Mouse (Mus musculus): Measurements from ENCODE around the gene Ptar1. TPM values are rescaled to one million over a fixed set of nuclear protein-coding genes. Genes with fewer than 3 reads are reported as not detected.
A peak's percentile ranks its signal among the peaks of the same experiment; 100 is the strongest.
"Not testable (repeated sequence)": the region's sequence is repeated elsewhere in the genome, so short reads cannot be mapped to it uniquely, and the experiment has no call there.

The Ptar1 gene
- polyA plus RNA-seq, 1 experiment: 8.3 TPM

DNA sequence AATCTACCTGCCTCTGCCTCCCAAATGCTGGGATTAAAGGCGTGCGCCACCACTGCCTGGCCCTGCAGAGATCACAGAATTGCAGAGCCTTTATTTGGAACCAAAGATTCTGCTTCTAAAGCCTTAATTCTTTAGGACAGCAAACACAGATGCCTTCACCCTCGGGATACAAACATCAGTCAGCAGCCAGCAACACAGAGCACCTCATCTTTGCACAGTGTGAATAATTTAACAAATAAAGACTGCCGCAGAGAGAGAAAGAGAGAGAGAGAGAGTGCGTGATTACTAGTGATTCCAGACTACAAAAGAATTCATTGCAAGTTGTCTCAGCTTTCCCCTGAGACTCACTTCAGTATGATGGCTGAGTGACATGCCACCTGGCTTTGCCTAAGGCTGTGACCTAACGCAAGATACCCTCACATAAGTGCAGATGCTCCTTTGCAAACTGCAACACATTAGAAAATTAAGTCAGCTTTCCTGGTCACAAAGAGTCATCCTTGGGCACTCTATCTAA, 19.0 kb upstream of the Ptar1 start:
- TF ChIP-seq CTCF (IDR thresholded peaks at IDR 0.05; ENCODE audit: extremely low read depth, insufficient read depth, low read length): no peak
- TF ChIP-seq POLR2A (IDR thresholded peaks at IDR 0.05; ENCODE audit: extremely low read depth, insufficient read depth, low read length): no peak
- Histone ChIP-seq H3K4me3 (ENCODE audit: insufficient read depth, low read length) (no peak overlapping the region), H3K27ac (ENCODE audit: insufficient read depth, low read length) (no peak overlapping the region), H3K4me1 (ENCODE audit: control insufficient read depth, insufficient read depth, low read length) (no peaks in the 10 kb centered on the region)

DNA sequence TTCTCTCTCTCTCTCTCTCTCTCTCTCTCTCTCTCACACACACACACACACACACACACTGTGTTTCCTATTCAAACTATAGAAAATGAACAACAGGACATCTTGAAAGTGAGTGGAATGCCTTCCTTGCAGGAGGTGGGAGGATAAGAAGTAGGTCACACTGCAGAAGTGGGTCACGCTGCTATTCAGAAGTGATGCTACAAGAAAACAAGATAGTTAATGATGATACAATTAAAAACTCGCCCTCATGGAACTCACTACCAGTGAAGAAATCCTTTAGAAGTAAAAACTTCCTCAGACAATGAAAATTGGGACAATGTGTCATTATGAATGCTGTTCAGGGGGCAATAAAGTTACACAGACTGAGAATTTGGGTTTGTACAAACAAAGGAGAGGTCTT, 14.2 kb upstream of the Ptar1 start:
- H3K4me3 ChIP-seq (ENCODE audit: insufficient read depth, low read length): no peak overlapping the region
- no peak for TF ChIP-seq POLR2A (IDR thresholded peaks at IDR 0.05; ENCODE audit: extremely low read depth, insufficient read depth, low read length)
- TF ChIP-seq CTCF (IDR thresholded peaks at IDR 0.05; ENCODE audit: extremely low read depth, insufficient read depth, low read length): no peak
- H3K4me1 ChIP-seq (ENCODE audit: control insufficient read depth, insufficient read depth, low read length): no peaks in the 10 kb centered on the region
- no peak overlapping the region for H3K27ac ChIP-seq (ENCODE audit: insufficient read depth, low read length)

DNA sequence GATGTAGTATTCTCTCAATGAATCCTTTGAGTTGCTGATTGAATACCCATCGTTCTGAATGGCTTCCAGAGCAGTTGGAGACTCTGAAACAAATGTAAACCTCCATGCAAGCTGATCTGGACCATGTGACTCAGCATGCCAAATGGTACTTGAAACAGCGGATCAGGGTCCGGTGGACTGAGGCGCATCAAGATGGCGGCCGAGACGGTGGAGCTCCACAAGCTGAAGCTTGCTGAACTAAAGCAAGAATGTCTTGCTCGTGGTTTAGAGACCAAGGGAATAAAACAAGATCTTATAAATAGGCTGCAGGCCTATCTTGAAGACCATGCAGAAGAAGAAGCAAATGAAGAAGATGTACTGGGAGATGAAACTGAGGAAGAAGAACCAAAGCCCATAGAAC, 11.6 kb upstream of the Ptar1 start:
- H3K4me3 ChIP-seq (ENCODE audit: insufficient read depth, low read length); H3K4me1 ChIP-seq (ENCODE audit: control insufficient read depth, insufficient read depth, low read length); H3K27ac ChIP-seq (ENCODE audit: insufficient read depth, low read length): not testable (repeated sequence)

GRCm38 (mm10) chr19:23686962-23687295, 300 bp upstream of the Ptar1 start:
- Histone ChIP-seq H3K27ac (ENCODE audit: insufficient read depth, low read length) (peak overlapping the region; percentile 100), H3K4me1 (ENCODE audit: control insufficient read depth, insufficient read depth, low read length) (peaks cover 2% of the 10 kb centered on the region; the same call in 1 of the 2 replicates), H3K4me3 (ENCODE audit: insufficient read depth, low read length) (peak overlapping the region; percentile 89)
- TF ChIP-seq POLR2A (IDR thresholded peaks at IDR 0.05; ENCODE audit: extremely low read depth, insufficient read depth, low read length): no peak; the same call in 1 of the 2 replicates
- TF ChIP-seq CTCF (IDR thresholded peaks at IDR 0.05; ENCODE audit: extremely low read depth, insufficient read depth, low read length): no peak

- TF ChIP-seq POLR2A (IDR thresholded peaks at IDR 0.05; ENCODE audit: extremely low read depth, insufficient read depth, low read length): no peak
- TF ChIP-seq CTCF (IDR thresholded peaks at IDR 0.05; ENCODE audit: extremely low read depth, insufficient read depth, low read length): no peak
- Histone ChIP-seq H3K4me3 (ENCODE audit: insufficient read depth, low read length) (peak overlapping the region; percentile 89), H3K4me1 (ENCODE audit: control insufficient read depth, insufficient read depth, low read length) (peaks cover 2% of the 10 kb centered on the region; the same call in 1 of the 2 replicates), H3K27ac (ENCODE audit: insufficient read depth, low read length) (no peak overlapping the region)
Measured at GRCm38 (mm10) chr19:23688421-23688946, 1.3 kb downstream of the Ptar1 start.

- TF ChIP-seq CTCF (IDR thresholded peaks at IDR 0.05; ENCODE audit: extremely low read depth, insufficient read depth, low read length) (no peak), POLR2A (IDR thresholded peaks at IDR 0.05; ENCODE audit: extremely low read depth, insufficient read depth, low read length) (no peak)
- H3K4me1 ChIP-seq (ENCODE audit: control insufficient read depth, insufficient read depth, low read length): peaks cover 2% of the 10 kb centered on the region; the same call in 1 of the 2 replicates
- no peak overlapping the region for H3K27ac ChIP-seq (ENCODE audit: insufficient read depth, low read length)
- no peak overlapping the region for H3K4me3 ChIP-seq (ENCODE audit: insufficient read depth, low read length)
Measured at GRCm38 (mm10) chr19:23694344-23694743, 7.1 kb downstream of the Ptar1 start.

DNA sequence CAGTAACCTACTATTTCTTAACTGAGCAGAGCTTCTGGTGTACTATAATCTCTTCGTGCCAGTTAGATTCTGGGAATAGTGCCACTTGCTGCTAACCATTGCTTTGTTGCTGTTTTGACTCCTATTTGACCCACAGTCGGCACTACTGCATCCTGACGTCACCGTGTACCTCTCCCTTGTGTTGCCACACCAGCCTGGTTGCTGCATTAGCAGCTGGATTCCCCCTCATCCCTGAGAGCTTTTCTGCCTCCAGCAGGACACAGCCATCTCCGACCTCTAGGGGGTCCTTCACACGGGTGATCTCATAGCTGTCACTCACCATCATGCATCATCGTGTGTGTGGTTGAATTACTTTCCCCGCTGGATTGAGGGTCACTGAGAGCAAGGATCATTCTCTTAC, 10.6 kb downstream of the Ptar1 start:
- TF ChIP-seq CTCF (IDR thresholded peaks at IDR 0.05; ENCODE audit: extremely low read depth, insufficient read depth, low read length) (no peak), POLR2A (IDR thresholded peaks at IDR 0.05; ENCODE audit: extremely low read depth, insufficient read depth, low read length) (no peak)
- H3K4me1 ChIP-seq (ENCODE audit: control insufficient read depth, insufficient read depth, low read length): no peaks in the 10 kb centered on the region
- no peak overlapping the region for H3K27ac ChIP-seq (ENCODE audit: insufficient read depth, low read length)
- H3K4me3 ChIP-seq (ENCODE audit: insufficient read depth, low read length): no peak overlapping the region

DNA sequence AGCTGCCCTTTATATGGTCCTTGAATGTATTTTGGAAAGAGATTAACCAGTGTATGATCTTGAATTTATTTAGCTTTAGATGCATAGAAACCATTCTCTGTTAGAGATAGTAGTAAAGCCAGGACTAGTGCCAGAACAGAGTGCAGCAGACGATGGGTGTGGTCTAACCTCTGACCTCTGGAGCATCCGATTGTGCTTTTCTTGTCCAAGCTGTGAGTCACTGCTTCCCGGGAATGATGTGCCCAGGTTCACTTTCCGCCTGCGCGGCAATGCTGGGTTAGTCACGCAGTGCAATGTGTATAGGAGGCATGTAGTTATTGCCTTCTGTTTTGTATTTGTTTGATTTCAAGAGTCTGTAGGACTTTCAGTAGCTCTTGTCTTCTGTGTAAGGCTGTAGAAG, 11.1 kb downstream of the Ptar1 start:
- H3K4me3 ChIP-seq (ENCODE audit: insufficient read depth, low read length): no peak overlapping the region
- H3K27ac ChIP-seq (ENCODE audit: insufficient read depth, low read length): no peak overlapping the region
- no peaks in the 10 kb centered on the region for H3K4me1 ChIP-seq (ENCODE audit: control insufficient read depth, insufficient read depth, low read length)
- TF ChIP-seq CTCF (IDR thresholded peaks at IDR 0.05; ENCODE audit: extremely low read depth, insufficient read depth, low read length) (no peak), POLR2A (IDR thresholded peaks at IDR 0.05; ENCODE audit: extremely low read depth, insufficient read depth, low read length) (no peak)

GRCm38 (mm10) chr19:23699131-23699530, 11.9 kb downstream of the Ptar1 start:
- Histone ChIP-seq H3K27ac (ENCODE audit: insufficient read depth, low read length) (no peak overlapping the region), H3K4me3 (ENCODE audit: insufficient read depth, low read length) (no peak overlapping the region), H3K4me1 (ENCODE audit: control insufficient read depth, insufficient read depth, low read length) (no peaks in the 10 kb centered on the region)
- TF ChIP-seq POLR2A (IDR thresholded peaks at IDR 0.05; ENCODE audit: extremely low read depth, insufficient read depth, low read length) (no peak), CTCF (IDR thresholded peaks at IDR 0.05; ENCODE audit: extremely low read depth, insufficient read depth, low read length) (no peak)

DNA sequence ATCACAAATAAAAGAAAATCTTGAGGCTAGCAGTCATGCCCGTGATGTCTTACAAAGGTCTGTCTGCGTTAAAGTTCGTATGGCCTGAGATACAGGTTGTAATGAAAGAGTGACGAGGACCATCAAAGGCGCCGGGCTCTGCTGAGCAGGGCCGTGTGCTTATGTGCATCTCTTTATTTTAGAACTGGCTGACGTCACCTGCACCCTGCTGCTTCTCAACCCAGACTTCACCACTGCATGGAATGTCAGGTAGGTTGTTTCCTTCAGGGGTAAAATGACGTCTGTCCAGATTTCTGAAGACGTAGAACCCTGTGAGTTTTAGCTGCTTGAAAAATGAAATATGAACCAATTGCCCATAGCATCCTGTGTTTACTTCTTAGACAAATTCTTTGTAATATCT, 15.7 kb downstream of the Ptar1 start:
- no peaks in the 10 kb centered on the region for H3K4me1 ChIP-seq (ENCODE audit: control insufficient read depth, insufficient read depth, low read length)
- H3K27ac ChIP-seq (ENCODE audit: insufficient read depth, low read length): no peak overlapping the region
- no peak overlapping the region for H3K4me3 ChIP-seq (ENCODE audit: insufficient read depth, low read length)
- TF ChIP-seq CTCF (IDR thresholded peaks at IDR 0.05; ENCODE audit: extremely low read depth, insufficient read depth, low read length): no peak
- no peak for TF ChIP-seq POLR2A (IDR thresholded peaks at IDR 0.05; ENCODE audit: extremely low read depth, insufficient read depth, low read length)

All from cortical plate, adult 2 months (tissue).